Mouse (Mus musculus) hindbrain, embryonic 11.5 days (tissue): ENCODE measurements at regions not wholly inside any gene's neighbourhood (a gene's known extent, or its start where the extent isn't known, plus 50 kb on each side); places are given as distances from the start of the nearest gene placed in this dataset.

ENCODE experiments used
- ATAC-seq: fragments of 200-750 bp; cut with Nextera tagmentation; 2 replicates; pipeline ENCODE4 v1.8.0; 2017; ENCODE audit warnings: mild to moderate bottlenecking, moderate TSS enrichment, moderate library complexity; ENCODE audit not compliant: low FRiP score
- DNase-seq: peaks from one replicate; pipeline ENCODE4 v3.0.0-alpha.2; 2015; ENCODE audit warnings: low spot score
- H3K27ac ChIP-seq: fragments of 300-500 bp; sonication (generic); 2 replicates; pipeline ENCODE4 v1.5.1; 2014; ENCODE audit warnings: mild to moderate bottlenecking, low read depth, low read length
- H3K27me3 ChIP-seq: fragments of 300-500 bp; sonication (generic); 2 replicates; pipeline ENCODE4 v1.6.1; 2014; ENCODE audit warnings: mild to moderate bottlenecking, low read length, moderate library complexity, mixed read lengths; ENCODE audit not compliant: control insufficient read depth, insufficient read depth
- H3K36me3 ChIP-seq: fragments of 300-500 bp; sonication (generic); 2 replicates; pipeline ENCODE4 v1.6.1; 2014; ENCODE audit warnings: mild to moderate bottlenecking, low read length, moderate library complexity, mixed read lengths; ENCODE audit not compliant: control insufficient read depth, insufficient read depth
- H3K4me1 ChIP-seq: fragments of 300-500 bp; sonication (generic); replicated peaks from 2 replicates; pipeline ENCODE4 v1.6.1; 2014; ENCODE audit warnings: low read length, mixed read lengths; ENCODE audit not compliant: control insufficient read depth, insufficient read depth
- H3K4me2 ChIP-seq: fragments of 300-500 bp; sonication (generic); replicated peaks from 2 replicates; pipeline ENCODE4 v1.6.1; 2014; ENCODE audit warnings: mild to moderate bottlenecking, low read depth, low read length
- H3K4me3 ChIP-seq: fragments of 300-500 bp; sonication (generic); 2 replicates; pipeline ENCODE4 v1.5.1; 2014; ENCODE audit warnings: low read depth, low read length
- H3K9ac ChIP-seq: fragments of 300-500 bp; sonication (generic); 2 replicates; pipeline ENCODE4 v1.6.1; 2014; ENCODE audit warnings: low read depth, low read length
- H3K9me3 ChIP-seq: fragments of 300-500 bp; sonication (generic); 2 replicates; pipeline ENCODE4 v1.6.1; 2016; ENCODE audit warnings: low read length; ENCODE audit not compliant: control insufficient read depth
- WGBS: fragments of 180-500 bp; shearing (Covaris S2); extraction: QIAGEN DNeasy Blood & Tissue Kit; methylation state at CpG from one replicate; pipeline ENCODE4 v1.1.7; 2014; 5-methylcytosine and 5-hydroxymethylcytosine counted together

DNA sequence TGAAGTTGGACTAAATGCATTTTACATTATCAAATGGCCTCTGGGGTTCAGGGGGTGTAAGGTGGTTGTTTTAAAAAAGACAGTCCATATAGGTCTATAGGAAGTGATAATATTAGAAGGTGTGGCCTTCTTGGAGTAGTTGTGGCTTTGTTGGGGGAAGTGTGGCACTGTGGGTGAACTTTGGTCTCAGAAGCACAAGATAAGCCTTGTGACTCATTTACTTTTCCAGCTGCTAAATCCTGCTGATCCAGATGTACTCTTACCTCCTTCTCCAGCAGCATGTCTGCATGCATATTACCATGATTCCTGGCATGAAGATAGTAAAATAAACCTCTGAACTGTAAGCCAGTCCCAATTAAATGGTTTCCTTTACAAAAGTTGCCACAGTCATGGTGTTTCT, 865.8 kb downstream of the Kcna4 start:
- Histone ChIP-seq H3K27me3 (no peaks in the 10 kb centered on the region), H3K4me3 (no peak overlapping the region), H3K36me3 (no peaks in the 10 kb centered on the region), H3K4me1 (no peaks in the 10 kb centered on the region), H3K9ac (no peak overlapping the region), H3K9me3 (no peaks in the 10 kb centered on the region), H3K4me2 (no peak overlapping the region), H3K27ac (no peak overlapping the region)
- no peak for ATAC-seq
- no peak for DNase-seq

DNA sequence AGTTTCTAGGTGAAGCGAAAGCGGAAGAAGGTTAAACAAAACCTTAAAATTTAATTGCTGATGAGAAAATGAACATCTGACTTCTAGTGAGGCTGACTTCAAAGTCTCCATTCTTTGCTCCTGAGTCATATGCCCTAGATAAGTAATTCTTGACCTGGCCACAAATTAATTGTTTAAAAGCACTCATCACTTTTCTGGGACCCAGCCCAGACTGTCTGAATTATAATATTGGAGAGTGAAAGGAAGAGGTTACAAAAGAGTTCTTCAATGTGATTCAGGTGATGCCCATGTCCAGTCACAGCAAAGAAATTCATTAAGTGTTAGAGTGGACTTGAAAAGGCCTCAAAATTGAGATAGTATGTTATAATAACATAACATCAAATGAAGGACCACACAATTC, 867.3 kb downstream of the Kcna4 start:
- H3K4me3 ChIP-seq = no peak overlapping the region
- DNase-seq = no peak
- H3K9me3 ChIP-seq = no peaks in the 10 kb centered on the region
- 92% methylated on average over 2 of the region's 2 CpGs for whole genome bisulfite sequencing
- H3K4me2 ChIP-seq = no peak overlapping the region
- ATAC-seq = no peak
- no peaks in the 10 kb centered on the region for H3K27me3 ChIP-seq
- no peaks in the 10 kb centered on the region for H3K4me1 ChIP-seq
- no peaks in the 10 kb centered on the region for H3K36me3 ChIP-seq
- no peak overlapping the region for H3K27ac ChIP-seq
- no peak overlapping the region for H3K9ac ChIP-seq

DNA sequence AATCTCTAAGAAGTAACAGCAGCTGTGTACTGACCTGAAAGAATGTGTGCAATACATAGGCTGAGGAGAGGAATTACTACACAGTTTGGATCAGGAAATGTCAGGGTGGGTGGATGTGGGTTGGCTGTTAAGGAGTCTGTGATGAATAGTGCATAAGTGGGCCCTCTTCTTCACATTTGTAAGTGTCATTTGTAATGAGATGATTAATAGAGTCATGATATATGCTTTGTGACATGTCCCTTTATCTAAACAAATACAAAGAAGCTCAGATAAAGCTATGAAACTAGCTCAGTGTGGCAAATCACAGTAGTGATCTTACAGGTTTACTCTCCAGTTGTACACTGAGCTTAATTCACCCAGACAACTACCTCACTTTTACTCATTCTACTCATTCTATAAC, 867.9 kb downstream of the Kcna4 start:
- H3K4me1 ChIP-seq = no peaks in the 10 kb centered on the region
- no peaks in the 10 kb centered on the region for H3K27me3 ChIP-seq
- H3K36me3 ChIP-seq = no peaks in the 10 kb centered on the region
- ATAC-seq = no peak
- no peak overlapping the region for H3K9ac ChIP-seq
- H3K4me2 ChIP-seq = no peak overlapping the region
- no peak overlapping the region for H3K4me3 ChIP-seq
- no peak overlapping the region for H3K27ac ChIP-seq
- no peak for DNase-seq
- H3K9me3 ChIP-seq = no peaks in the 10 kb centered on the region

DNA sequence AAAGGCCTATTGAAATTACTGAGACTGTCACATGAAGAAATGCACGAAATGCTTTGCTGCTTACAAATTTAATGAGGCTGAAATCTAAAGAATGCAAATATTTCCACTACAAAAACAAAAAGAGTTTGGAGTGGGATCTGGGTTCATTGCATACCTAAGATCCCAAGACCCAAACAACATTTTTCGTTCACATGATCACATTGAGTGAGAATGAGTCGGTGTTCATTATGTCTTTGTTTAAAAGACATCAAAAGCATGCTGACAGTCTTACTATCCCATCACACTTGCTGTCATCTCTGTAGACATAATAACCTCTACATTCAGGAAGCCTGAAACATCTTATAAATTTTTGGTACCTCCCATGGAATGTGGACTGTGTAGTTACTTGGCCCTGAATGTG, 870.4 kb downstream of the Kcna4 start:
- DNase-seq (no peak), ATAC-seq (no peak)
- H3K36me3 ChIP-seq = no peaks in the 10 kb centered on the region
- H3K4me2 ChIP-seq = no peak overlapping the region
- no peaks in the 10 kb centered on the region for H3K9me3 ChIP-seq
- no peak overlapping the region for H3K9ac ChIP-seq
- H3K4me1 ChIP-seq = no peaks in the 10 kb centered on the region
- H3K27ac ChIP-seq = no peak overlapping the region
- H3K4me3 ChIP-seq = no peak overlapping the region
- WGBS = 83% methylated on average over 3 of the region's 3 CpGs
- no peaks in the 10 kb centered on the region for H3K27me3 ChIP-seq

DNA sequence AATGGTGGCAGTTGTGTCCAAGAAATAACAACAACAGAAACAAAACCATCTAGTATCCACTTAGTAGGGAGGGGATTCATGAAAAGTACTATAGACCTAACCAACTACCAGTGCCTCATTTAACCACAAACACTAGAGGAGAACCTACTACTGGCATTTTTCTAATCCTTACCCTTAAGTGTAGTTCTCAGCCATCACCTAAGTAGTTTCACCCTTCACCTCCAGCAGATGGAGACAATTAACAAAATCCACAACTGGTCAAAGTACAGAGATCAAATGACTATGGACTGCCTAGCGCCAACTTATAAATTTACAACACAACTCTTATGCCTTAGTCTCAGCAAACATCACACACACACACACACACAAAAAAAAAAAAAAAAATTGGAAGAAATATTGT, 874.6 kb downstream of the Kcna4 start:
- Histone ChIP-seq H3K4me3 (no peak overlapping the region), H3K36me3 (no peaks in the 10 kb centered on the region), H3K27ac (no peak overlapping the region), H3K27me3 (no peaks in the 10 kb centered on the region), H3K9ac (no peak overlapping the region), H3K4me2 (no peak overlapping the region), H3K9me3 (no peaks in the 10 kb centered on the region), H3K4me1 (no peaks in the 10 kb centered on the region)
- 71% methylated on average over 1 of the region's 1 CpGs for WGBS
- ATAC-seq = no peak
- DNase-seq = no peak
